Mouse (Mus musculus) intestine, embryonic 15.5 days (tissue): ENCODE results near the gene Slc25a43. TPM values are rescaled to one million over a fixed set of nuclear protein-coding genes. Genes with fewer than 3 reads are reported as not detected.

Experiments
- ATAC-seq: fragments of 200-750 bp; cut with Nextera tagmentation; 2 replicates; pipeline ENCODE4 v1.8.0; 2017; ENCODE audit warnings: moderate TSS enrichment, moderate library complexity
- H3K27ac ChIP-seq: fragments of 300-500 bp; sonication (generic); 2 replicates; pipeline ENCODE4 v1.5.1; 2015; ENCODE audit warnings: mild to moderate bottlenecking, inconsistent platforms
- H3K27me3 ChIP-seq: fragments of 300-500 bp; sonication (generic); replicated peaks from 2 replicates; pipeline ENCODE4 v1.6.1; 2015; ENCODE audit warnings: inconsistent platforms
- H3K36me3 ChIP-seq: fragments of 300-500 bp; sonication (generic); 2 replicates; pipeline ENCODE4 v1.6.1; 2015; ENCODE audit warnings: inconsistent platforms
- H3K4me1 ChIP-seq: fragments of 300-500 bp; sonication (generic); replicated peaks from 2 replicates; pipeline ENCODE4 v1.6.1; 2015; ENCODE audit warnings: inconsistent platforms
- H3K4me2 ChIP-seq: fragments of 300-500 bp; sonication (generic); replicated peaks from 2 replicates; pipeline ENCODE4 v1.6.1; 2015; ENCODE audit warnings: mild to moderate bottlenecking, inconsistent platforms
- H3K4me3 ChIP-seq: fragments of 300-500 bp; sonication (generic); replicated peaks from 2 replicates; pipeline ENCODE4 v1.5.1; 2015; ENCODE audit warnings: inconsistent platforms
- H3K9ac ChIP-seq: fragments of 300-500 bp; sonication (generic); 2 replicates; pipeline ENCODE4 v1.6.1; 2015; ENCODE audit warnings: inconsistent platforms
- H3K9me3 ChIP-seq: fragments of 300-500 bp; sonication (generic); 2 replicates; pipeline ENCODE4 v1.6.1; 2016; ENCODE audit warnings: inconsistent platforms
- WGBS: fragments of 180-500 bp; shearing (Covaris S2); methylation state at CpG from one replicate; pipeline ENCODE4 v1.1.7; 2015; 5-methylcytosine and 5-hydroxymethylcytosine counted together
- polyA plus RNA-seq: library from polyadenylated mRNA; unstranded; fragments of >200 nt; fragmentation: Nextera tagmentation; extraction: Ambion mirVana; gene quantifications from 2 replicates; pipeline ENCODE4 v1.2.1, GENCODE M21; 2015

Slc25a43 gene
- polyA plus RNA-seq, 1 experiment from 2014 or later = 2.9 TPM

GRCm38 (mm10) chrX:36758566-36758965 is 15.1 kb downstream of the Slc25a43 start:
- no peak overlapping the region for H3K9ac ChIP-seq
- 66% methylated on average over 6 of the region's 6 CpGs for WGBS
- no peaks in the 10 kb centered on the region for H3K27me3 ChIP-seq
- no peaks in the 10 kb centered on the region for H3K9me3 ChIP-seq
- no peaks in the 10 kb centered on the region for H3K36me3 ChIP-seq
- H3K27ac ChIP-seq = no peak overlapping the region
- no peak overlapping the region for H3K4me2 ChIP-seq
- no peaks in the 10 kb centered on the region for H3K4me1 ChIP-seq
- no peak for ATAC-seq
- no peak overlapping the region for H3K4me3 ChIP-seq

- H3K4me2 ChIP-seq = no peak overlapping the region
- ATAC-seq = no peak
- no peaks in the 10 kb centered on the region for H3K9me3 ChIP-seq
- 63% methylated on average over 6 of the region's 6 CpGs for WGBS
- no peaks in the 10 kb centered on the region for H3K27me3 ChIP-seq
- H3K36me3 ChIP-seq = no peaks in the 10 kb centered on the region
- no peaks in the 10 kb centered on the region for H3K4me1 ChIP-seq
- no peak overlapping the region for H3K27ac ChIP-seq
- H3K9ac ChIP-seq = no peak overlapping the region
- no peak overlapping the region for H3K4me3 ChIP-seq
Observed at GRCm38 (mm10) chrX:36760946-36761635, 17.6 kb downstream of the Slc25a43 start.

GRCm38 (mm10) chrX:36762289-36762688 is 18.8 kb downstream of the Slc25a43 start:
- Histone ChIP-seq H3K9ac (no peak overlapping the region), H3K4me3 (no peak overlapping the region), H3K4me1 (no peaks in the 10 kb centered on the region), H3K36me3 (no peaks in the 10 kb centered on the region), H3K9me3 (no peaks in the 10 kb centered on the region), H3K4me2 (no peak overlapping the region), H3K27me3 (no peaks in the 10 kb centered on the region), H3K27ac (peak overlapping the region; percentile 56)
- 68% methylated on average over 5 of the region's 5 CpGs for WGBS
- ATAC-seq = peak; percentile 69

- Histone ChIP-seq H3K4me2 (no peak overlapping the region), H3K4me3 (no peak overlapping the region), H3K27me3 (no peaks in the 10 kb centered on the region), H3K9ac (no peak overlapping the region), H3K27ac (peak overlapping the region; percentile 56; the same call in 1 of the 2 replicates), H3K36me3 (no peaks in the 10 kb centered on the region), H3K9me3 (no peaks in the 10 kb centered on the region), H3K4me1 (no peaks in the 10 kb centered on the region)
- WGBS = 49% methylated on average over 4 of the region's 4 CpGs
- peak; percentile 92 for ATAC-seq
Observed at GRCm38 (mm10) chrX:36762894-36763293, 19.4 kb downstream of the Slc25a43 start.

GRCm38 (mm10) chrX:36763298-36763933 is 20.0 kb downstream of the Slc25a43 start:
- Histone ChIP-seq H3K9me3 (no peaks in the 10 kb centered on the region), H3K27me3 (no peaks in the 10 kb centered on the region), H3K36me3 (no peaks in the 10 kb centered on the region), H3K9ac (no peak overlapping the region), H3K4me2 (no peak overlapping the region), H3K4me3 (no peak overlapping the region), H3K27ac (no peak overlapping the region), H3K4me1 (no peaks in the 10 kb centered on the region)
- no peak; the same call in 1 of the 2 replicates for ATAC-seq
- 54% methylated on average over 11 of the region's 11 CpGs for WGBS

- no peaks in the 10 kb centered on the region for H3K4me1 ChIP-seq
- WGBS = 51% methylated on average over 2 of the region's 2 CpGs
- H3K27me3 ChIP-seq = no peaks in the 10 kb centered on the region
- H3K27ac ChIP-seq = no peak overlapping the region
- no peaks in the 10 kb centered on the region for H3K9me3 ChIP-seq
- no peak for ATAC-seq
- H3K9ac ChIP-seq = no peak overlapping the region
- H3K4me3 ChIP-seq = no peak overlapping the region
- no peaks in the 10 kb centered on the region for H3K36me3 ChIP-seq
- H3K4me2 ChIP-seq = no peak overlapping the region
Observed at GRCm38 (mm10) chrX:36763934-36764317, 20.5 kb downstream of the Slc25a43 start.

- Histone ChIP-seq H3K27me3 (no peaks in the 10 kb centered on the region), H3K36me3 (no peaks in the 10 kb centered on the region), H3K27ac (no peak overlapping the region), H3K4me3 (no peak overlapping the region), H3K4me2 (no peak overlapping the region), H3K4me1 (no peaks in the 10 kb centered on the region), H3K9me3 (no peaks in the 10 kb centered on the region), H3K9ac (no peak overlapping the region)
- WGBS = 64% methylated on average over 5 of the region's 5 CpGs
- no peak for ATAC-seq
Observed at GRCm38 (mm10) chrX:36767386-36767785, 23.9 kb downstream of the Slc25a43 start.

- Histone ChIP-seq H3K4me3 (no peak overlapping the region), H3K4me1 (no peaks in the 10 kb centered on the region), H3K27ac (no peak overlapping the region), H3K4me2 (no peak overlapping the region), H3K27me3 (no peaks in the 10 kb centered on the region), H3K9me3 (no peaks in the 10 kb centered on the region), H3K9ac (no peak overlapping the region), H3K36me3 (no peaks in the 10 kb centered on the region)
- ATAC-seq = no peak
- 85% methylated on average over 6 of the region's 6 CpGs for WGBS
Observed at GRCm38 (mm10) chrX:36772591-36772990, 29.1 kb downstream of the Slc25a43 start.

- Histone ChIP-seq H3K4me2 (no peak overlapping the region), H3K36me3 (no peaks in the 10 kb centered on the region), H3K4me1 (no peaks in the 10 kb centered on the region), H3K27me3 (no peaks in the 10 kb centered on the region), H3K4me3 (no peak overlapping the region), H3K27ac (no peak overlapping the region), H3K9ac (no peak overlapping the region), H3K9me3 (no peaks in the 10 kb centered on the region)
- WGBS = 85% methylated on average over 5 of the region's 5 CpGs
- no peak for ATAC-seq
Observed at GRCm38 (mm10) chrX:36775520-36775919, 32.1 kb downstream of the Slc25a43 start.

GRCm38 (mm10) chrX:36777694-36778093 is 34.2 kb downstream of the Slc25a43 start:
- no peaks in the 10 kb centered on the region for H3K4me1 ChIP-seq
- ATAC-seq = no peak
- 80% methylated on average over 4 of the region's 4 CpGs for WGBS

GRCm38 (mm10) chrX:36789360-36789759 is 45.9 kb downstream of the Slc25a43 start:
- Histone ChIP-seq H3K9ac (no peak overlapping the region), H3K27me3 (no peaks in the 10 kb centered on the region), H3K27ac (no peak overlapping the region), H3K9me3 (no peaks in the 10 kb centered on the region), H3K4me3 (no peak overlapping the region), H3K36me3 (no peaks in the 10 kb centered on the region), H3K4me1 (no peaks in the 10 kb centered on the region), H3K4me2 (no peak overlapping the region)
- peak; percentile 73 for ATAC-seq
- WGBS = 51% methylated on average over 4 of the region's 4 CpGs

More at GRCm38 (mm10) chrX:36777694-36778093, 34.2 kb downstream of the Slc25a43 start:
- Histone ChIP-seq H3K9me3 (no peaks in the 10 kb centered on the region), H3K27me3 (no peaks in the 10 kb centered on the region), H3K27ac (no peak overlapping the region), H3K4me2 (no peak overlapping the region), H3K9ac (no peak overlapping the region), H3K4me3 (no peak overlapping the region), H3K36me3 (no peaks in the 10 kb centered on the region)

GRCm38 (mm10) chrX:36794571-36794970 is 51.1 kb downstream of the Slc25a43 start:
- no peaks in the 10 kb centered on the region for H3K36me3 ChIP-seq
- no peak overlapping the region for H3K27ac ChIP-seq
- no peak overlapping the region for H3K9ac ChIP-seq
- H3K4me1 ChIP-seq = no peaks in the 10 kb centered on the region
- no peaks in the 10 kb centered on the region for H3K27me3 ChIP-seq
- no peak overlapping the region for H3K4me3 ChIP-seq
- ATAC-seq = no peak
- no peak overlapping the region for H3K4me2 ChIP-seq
- H3K9me3 ChIP-seq = no peaks in the 10 kb centered on the region
- 55% methylated on average over 5 of the region's 5 CpGs for WGBS
